Mouse (Mus musculus) E14TG2a.4 (cell line): ENCODE results near the gene Synpo2l.

ENCODE experiments used
- H3K27me3 ChIP-seq: 2 replicates; pipeline ENCODE4 v1.6.1; 2014; ENCODE audit warnings: low read length, control low read depth; ENCODE audit not compliant: insufficient read depth
- H3K36me3 ChIP-seq: 2 replicates; pipeline ENCODE4 v1.6.1; 2014; ENCODE audit warnings: low read length, control low read depth; ENCODE audit not compliant: insufficient read depth
- H3K4me1 ChIP-seq: replicated peaks from 2 replicates; pipeline ENCODE4 v1.6.1; 2014; ENCODE audit warnings: low read depth, low read length, control low read depth
- H3K4me3 ChIP-seq: replicated peaks from 2 replicates; pipeline ENCODE4 v1.5.1; 2014; ENCODE audit warnings: mild to moderate bottlenecking, low read length
- H3K9me3 ChIP-seq: 2 replicates; pipeline ENCODE4 v1.6.1; 2014; ENCODE audit warnings: low read length, control low read depth
- CTCF ChIP-seq: conservative IDR thresholded peaks from 2 replicates; pipeline ENCODE4 v1.5.1; 2014; ENCODE audit warnings: low read length
- NANOG ChIP-seq: IDR thresholded peaks from 2 replicates; pipeline ENCODE4 v1.6.1; 2014; ENCODE audit warnings: borderline replicate concordance, low read length, mixed read lengths
- POU5F1 ChIP-seq: IDR thresholded peaks from 2 replicates; pipeline ENCODE4 v1.6.1; 2014; ENCODE audit warnings: low read length, borderline replicate concordance

Gene Synpo2l

GRCm38 (mm10) chr14:20622412-20622811 is 45.7 kb downstream of the Synpo2l start:
- Histone ChIP-seq H3K4me1 (peaks cover 33% of the 10 kb centered on the region), H3K4me3 (no peak overlapping the region), H3K36me3 (peaks cover 3% of the 10 kb centered on the region; the same call in 1 of the 2 replicates), H3K27me3 (no peaks in the 10 kb centered on the region), H3K9me3 (no peaks in the 10 kb centered on the region)
- no peak for TF ChIP-seq POU5F1
- TF ChIP-seq CTCF, result no peak
- TF ChIP-seq NANOG, result no peak

GRCm38 (mm10) chr14:20621903-20622302 is 46.3 kb downstream of the Synpo2l start:
- Histone ChIP-seq H3K9me3 (no peaks in the 10 kb centered on the region), H3K4me3 (no peak overlapping the region), H3K36me3 (peaks cover 3% of the 10 kb centered on the region; the same call in 1 of the 2 replicates), H3K4me1 (peaks cover 33% of the 10 kb centered on the region), H3K27me3 (no peaks in the 10 kb centered on the region)
- TF ChIP-seq NANOG (no peak), POU5F1 (no peak), CTCF (no peak)

- peaks cover 3% of the 10 kb centered on the region; the same call in 1 of the 2 replicates for H3K36me3 ChIP-seq
- no peak overlapping the region for H3K4me3 ChIP-seq
- H3K4me1 ChIP-seq, result peaks cover 42% of the 10 kb centered on the region
- no peaks in the 10 kb centered on the region for H3K27me3 ChIP-seq
- no peaks in the 10 kb centered on the region for H3K9me3 ChIP-seq
- TF ChIP-seq NANOG, result no peak
- TF ChIP-seq CTCF, result no peak
These were observed 49.0 kb downstream of the Synpo2l start for GRCm38 (mm10) chr14:20619131-20619530.

- no peak for TF ChIP-seq POU5F1
- TF ChIP-seq NANOG, result no peak
- TF ChIP-seq CTCF, result no peak
- Histone ChIP-seq H3K27me3 (no peaks in the 10 kb centered on the region), H3K9me3 (no peaks in the 10 kb centered on the region), H3K36me3 (peaks cover 3% of the 10 kb centered on the region; the same call in 1 of the 2 replicates), H3K4me1 (peaks cover 42% of the 10 kb centered on the region), H3K4me3 (no peak overlapping the region)
These were observed 49.9 kb downstream of the Synpo2l start for GRCm38 (mm10) chr14:20618211-20618610.

- TF ChIP-seq CTCF (no peak), POU5F1 (no peak), NANOG (no peak)
- Histone ChIP-seq H3K4me3 (no peak overlapping the region), H3K9me3 (no peaks in the 10 kb centered on the region), H3K4me1 (peaks cover 35% of the 10 kb centered on the region), H3K27me3 (no peaks in the 10 kb centered on the region), H3K36me3 (peaks cover 3% of the 10 kb centered on the region; the same call in 1 of the 2 replicates)
These were observed 51.7 kb downstream of the Synpo2l start for GRCm38 (mm10) chr14:20616421-20616820.

GRCm38 (mm10) chr14:20615075-20615474 is 53.1 kb downstream of the Synpo2l start:
- Histone ChIP-seq H3K4me1 (peaks cover 39% of the 10 kb centered on the region), H3K36me3 (0 out of 2 replicates have a peak, but pooled peaks cover 3% of the 10 kb centered on the region), H3K9me3 (no peaks in the 10 kb centered on the region), H3K27me3 (no peaks in the 10 kb centered on the region), H3K4me3 (no peak overlapping the region)
- TF ChIP-seq POU5F1 (no peak), NANOG (no peak), CTCF (no peak)

- TF ChIP-seq NANOG, result no peak
- no peak for TF ChIP-seq CTCF
- no peak for TF ChIP-seq POU5F1
- Histone ChIP-seq H3K4me1 (peaks cover 26% of the 10 kb centered on the region), H3K27me3 (no peaks in the 10 kb centered on the region), H3K4me3 (no peak overlapping the region), H3K36me3 (0 out of 2 replicates have a peak, but pooled peaks cover 3% of the 10 kb centered on the region), H3K9me3 (no peaks in the 10 kb centered on the region)
These were observed 55.3 kb downstream of the Synpo2l start for GRCm38 (mm10) chr14:20612820-20613219.

- Histone ChIP-seq H3K4me3 (no peak overlapping the region), H3K36me3 (peaks cover 16% of the 10 kb centered on the region), H3K9me3 (no peaks in the 10 kb centered on the region), H3K27me3 (no peaks in the 10 kb centered on the region), H3K4me1 (peaks cover 4% of the 10 kb centered on the region; the same call in 1 of the 2 replicates)
- TF ChIP-seq NANOG, result no peak
These were observed 58.0 kb downstream of the Synpo2l start for GRCm38 (mm10) chr14:20610146-20610545.

GRCm38 (mm10) chr14:20609519-20609918 is 58.6 kb downstream of the Synpo2l start:
- TF ChIP-seq CTCF (no peak), NANOG (no peak), POU5F1 (no peak)
- Histone ChIP-seq H3K9me3 (no peaks in the 10 kb centered on the region), H3K27me3 (no peaks in the 10 kb centered on the region), H3K4me3 (no peak overlapping the region), H3K4me1 (peaks cover 4% of the 10 kb centered on the region; the same call in 1 of the 2 replicates), H3K36me3 (peaks cover 16% of the 10 kb centered on the region)
